Mouse (Mus musculus): ENCODE measurements around the gene Lbp.

Lbp gene

DNA sequence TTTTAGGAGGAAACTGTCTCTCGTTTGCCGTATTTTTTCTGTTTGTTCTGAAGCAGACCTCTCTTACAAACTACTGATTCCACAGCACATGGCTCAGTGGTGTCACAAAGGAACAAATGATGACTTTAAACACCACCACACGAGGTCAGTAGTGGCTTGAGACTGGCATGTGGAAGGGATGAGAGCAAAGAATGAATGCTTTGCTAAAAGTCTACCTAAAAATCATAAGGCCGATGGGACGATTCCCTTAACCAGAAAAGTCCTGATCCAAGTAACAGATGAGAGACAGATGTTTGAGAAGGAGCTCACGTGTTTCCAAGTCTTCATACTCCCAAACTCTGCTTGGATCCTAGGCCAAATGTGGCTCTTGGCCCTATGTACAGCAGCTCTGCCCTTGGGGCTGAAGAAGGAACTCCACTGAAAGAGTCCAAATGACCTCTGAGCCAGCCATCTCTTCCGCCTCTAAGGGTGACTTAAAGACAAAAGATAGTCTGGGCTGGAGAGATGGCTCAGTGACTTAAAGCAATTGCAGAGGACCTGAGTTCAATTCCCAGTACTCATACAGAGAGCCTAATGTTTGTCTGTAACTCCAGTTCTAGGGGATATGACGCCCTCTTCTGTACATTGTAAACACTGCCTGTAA lies 55.5 kb downstream of the Lbp start:
- no peak for DNase-seq (ENCODE audit: low spot score)

DNA sequence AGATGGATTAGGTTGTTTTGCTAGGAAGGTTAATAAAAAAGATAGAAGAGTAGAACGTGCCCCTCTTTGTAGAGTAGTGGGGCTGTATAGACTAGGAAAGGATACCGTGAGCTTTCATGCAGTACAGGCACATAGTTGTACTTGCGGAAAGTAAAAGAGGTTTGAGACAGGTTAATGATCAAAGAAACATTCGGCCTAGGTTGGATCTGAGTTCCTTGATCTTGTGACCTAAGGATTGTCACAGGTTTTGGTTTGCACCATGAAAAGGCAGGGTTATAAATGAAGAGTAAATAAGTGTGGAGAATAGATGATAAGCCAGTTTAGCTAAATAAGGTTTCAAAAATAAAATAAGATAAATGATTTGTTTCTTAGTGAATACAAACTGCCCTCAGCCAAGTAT lies 57.9 kb downstream of the Lbp start:
- no peak for DNase-seq (ENCODE audit: low spot score)

DNA sequence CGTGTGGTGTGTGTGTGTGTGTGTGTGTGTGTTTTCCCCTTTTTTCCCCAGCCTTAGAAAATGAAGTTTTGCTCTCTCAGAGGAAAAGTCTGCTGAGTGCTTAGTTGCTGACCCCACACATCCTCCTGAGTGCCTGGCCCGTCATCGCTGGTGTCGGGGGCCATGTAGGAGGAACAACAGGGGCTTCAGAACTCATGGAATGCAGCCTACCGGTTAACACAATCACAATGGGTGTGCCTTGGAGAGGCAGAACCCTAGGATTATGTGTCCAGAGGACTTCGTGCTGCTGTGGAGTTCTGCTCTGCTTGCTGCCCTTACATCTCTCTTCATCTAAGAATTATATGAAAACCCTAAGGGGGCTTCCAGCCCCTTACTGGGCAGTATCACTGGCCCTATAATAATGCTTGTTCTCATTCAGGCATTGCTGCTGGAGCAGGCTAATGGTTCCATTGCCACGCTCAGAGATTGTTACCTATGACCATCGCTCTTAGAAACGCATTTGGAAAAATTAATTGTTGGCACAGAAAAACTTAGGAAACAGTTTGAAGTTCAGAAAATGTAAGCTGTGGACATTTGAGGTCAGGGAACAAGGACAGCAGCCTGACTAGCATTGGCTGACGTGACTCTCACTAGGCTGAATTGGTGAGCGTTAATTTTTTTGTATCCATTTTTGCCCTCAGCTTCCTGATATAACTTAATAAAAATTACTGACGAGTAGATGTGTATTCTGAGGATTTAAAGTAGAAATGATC lies 59.0 kb downstream of the Lbp start:
- no peak for DNase-seq (ENCODE audit: low spot score)

DNA sequence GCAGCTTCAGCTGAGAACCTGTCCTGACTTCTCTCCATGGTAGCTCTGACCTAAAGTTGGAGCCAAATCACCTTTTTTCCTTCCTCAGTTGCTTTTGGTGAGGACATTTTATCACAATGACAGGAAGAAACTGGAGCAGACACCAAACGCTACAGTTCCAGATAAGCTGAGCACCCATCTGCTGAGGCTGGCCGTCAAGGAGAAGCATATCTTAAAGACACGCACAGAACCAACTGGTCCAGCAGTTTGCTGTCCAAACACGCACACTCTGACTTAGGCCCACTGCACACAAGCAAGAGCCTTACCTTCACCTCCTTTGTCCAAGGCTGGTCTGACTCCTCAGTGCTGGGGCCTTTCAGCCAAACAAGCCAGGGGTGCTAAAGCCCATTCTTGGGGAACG lies 61.4 kb downstream of the Lbp start:
- DNase-seq (ENCODE audit: low spot score) = no peak

DNA sequence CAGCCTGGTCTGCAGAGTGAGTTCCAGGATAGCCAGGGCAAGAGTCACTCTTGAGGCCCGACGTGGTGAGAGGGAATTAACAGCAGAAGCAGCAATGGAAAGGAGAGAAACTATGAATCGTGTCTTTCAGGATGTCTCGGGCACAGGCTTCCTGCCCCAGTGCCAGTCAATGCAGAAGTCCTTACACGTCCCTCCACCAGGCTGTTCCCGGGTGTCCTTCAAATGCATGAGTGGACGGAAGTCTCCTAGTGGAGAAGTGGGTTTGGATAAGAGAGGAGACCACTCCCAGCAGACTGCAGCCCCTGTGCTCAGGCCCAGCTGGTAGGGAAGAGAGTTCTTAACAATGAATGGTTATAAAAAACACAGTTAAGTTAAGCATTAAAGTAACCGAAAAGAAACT lies 62.0 kb downstream of the Lbp start:
- no peak for DNase-seq (ENCODE audit: low spot score)

DNA sequence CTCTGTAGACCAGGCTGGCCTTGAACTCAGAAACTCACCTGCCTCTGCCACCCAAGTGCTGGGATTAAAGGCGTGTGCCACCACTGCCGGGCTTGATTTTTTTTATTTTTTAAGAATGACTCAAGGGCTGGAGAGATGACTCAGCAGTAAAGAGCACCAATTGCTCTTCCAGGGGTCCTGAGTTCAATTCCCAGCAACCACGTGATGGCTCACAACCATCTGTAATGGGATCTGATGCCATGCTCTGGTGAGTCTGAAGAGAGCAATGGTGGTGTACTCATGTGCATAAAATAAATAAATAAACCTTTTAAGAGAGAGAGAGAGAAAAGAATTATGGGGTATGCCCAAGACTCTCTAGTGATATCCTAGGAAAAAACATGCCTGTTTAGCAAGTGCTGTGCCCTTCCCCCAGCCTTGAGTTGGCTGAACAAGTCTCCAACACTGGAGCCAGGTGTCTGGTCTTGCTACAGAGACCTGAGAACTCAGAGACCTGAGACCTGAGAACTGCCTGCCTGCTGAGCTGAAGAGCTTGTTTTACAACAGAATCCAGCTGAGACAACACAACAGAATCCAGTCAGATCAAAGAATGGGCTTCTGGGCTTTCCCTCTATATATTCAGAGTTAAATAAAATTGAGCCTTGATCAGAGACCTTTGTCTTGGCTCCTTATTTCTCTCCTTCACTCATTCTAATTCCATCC lies 63.3 kb downstream of the Lbp start:
- DNase-seq (ENCODE audit: low spot score) = no peak

DNA sequence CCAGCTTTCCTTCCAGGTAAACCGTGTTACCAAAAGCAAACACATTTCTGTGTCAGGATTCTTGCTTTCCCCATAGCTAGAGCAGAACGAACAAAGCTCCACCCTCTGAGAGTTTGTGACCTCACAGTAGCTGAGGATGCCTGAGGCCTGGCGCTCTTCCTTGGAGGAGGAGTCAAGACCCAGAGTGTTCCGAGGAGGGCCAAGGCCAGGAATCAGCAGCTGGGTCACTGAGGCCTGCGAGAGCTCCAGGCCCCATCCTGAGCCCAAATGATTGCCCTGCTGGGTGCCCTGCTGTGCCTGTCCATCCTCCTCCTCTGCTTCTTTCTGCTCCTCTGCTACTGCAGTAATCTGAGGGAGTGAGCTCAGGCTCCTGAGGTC lies 63.9 kb downstream of the Lbp start:
- DNase-seq (ENCODE audit: low spot score) = no peak

DNA sequence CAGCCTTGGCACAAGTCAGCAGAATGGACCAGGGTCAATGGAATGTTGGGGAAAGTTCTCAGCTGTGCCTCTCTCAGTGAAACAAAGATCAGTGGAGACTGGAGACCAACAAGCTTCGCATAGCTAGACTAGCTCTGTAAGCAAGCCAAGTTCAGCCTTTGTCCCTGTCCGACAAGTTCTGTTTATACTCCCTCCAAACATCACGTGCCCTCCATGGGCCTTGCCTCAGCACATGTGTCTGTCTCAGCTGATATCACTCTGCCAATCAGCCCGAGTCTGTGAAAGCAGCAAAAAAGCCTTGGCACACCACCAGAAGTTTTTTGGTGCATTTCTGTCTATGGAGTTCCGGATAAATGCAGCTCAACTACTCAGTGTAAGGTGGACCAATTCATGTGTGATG lies 66.8 kb downstream of the Lbp start:
- DNase-seq (ENCODE audit: low spot score) = no peak

DNA sequence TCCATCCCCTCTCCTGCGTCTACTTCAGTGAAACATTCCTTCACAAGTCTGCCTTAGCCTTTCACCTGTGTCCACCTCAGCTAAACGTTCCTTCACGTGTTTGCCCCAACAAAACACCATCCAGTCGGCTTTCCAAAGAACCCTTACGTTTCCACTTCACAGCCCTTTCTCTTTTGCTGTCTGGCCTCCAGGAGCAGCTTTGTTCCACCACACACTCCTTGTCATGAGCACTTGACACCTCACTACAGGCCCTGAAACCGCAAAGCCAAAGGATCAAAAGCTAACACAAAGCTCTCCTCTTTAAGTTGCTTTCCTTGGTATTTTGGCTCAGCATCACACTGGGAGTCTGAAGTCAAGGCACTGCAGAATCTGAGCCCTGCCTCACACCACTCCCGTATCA lies 67.2 kb downstream of the Lbp start:
- no peak for DNase-seq (ENCODE audit: low spot score)

DNA sequence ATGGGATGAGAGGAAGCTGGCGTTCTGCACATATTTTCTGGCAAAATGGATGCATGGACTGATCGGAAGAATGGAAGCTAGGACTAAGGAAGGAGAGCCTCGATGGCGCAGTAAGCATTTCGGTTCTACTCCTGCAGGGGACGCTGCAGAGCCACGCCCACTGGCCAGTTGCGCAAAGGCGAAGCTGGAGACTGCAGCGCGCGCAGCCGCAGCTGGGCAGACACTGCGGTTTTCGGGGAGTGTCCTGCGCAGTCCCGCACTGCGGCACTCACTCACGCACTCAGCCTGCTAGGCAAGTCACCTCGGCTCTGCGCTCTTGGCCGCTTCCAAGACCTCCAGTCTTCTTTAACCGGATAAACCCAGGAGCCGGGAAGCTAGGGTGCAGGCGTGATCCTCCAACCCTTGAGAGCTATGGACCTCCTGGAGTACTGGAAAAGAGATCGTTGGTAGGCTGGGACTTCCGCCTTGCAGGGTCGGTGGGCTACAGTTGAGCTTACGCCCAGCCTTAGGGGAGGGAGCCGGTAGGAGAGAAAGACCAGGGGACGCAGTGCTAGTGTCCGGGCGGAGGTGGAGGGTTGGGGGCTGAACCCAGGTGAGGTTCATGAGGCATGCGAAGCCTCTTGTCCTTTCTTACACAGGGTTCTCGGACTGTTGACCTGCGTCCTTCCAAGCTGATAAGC lies 69.3 kb downstream of the Lbp start, which contains the start of gene Snhg11:
TSS of gene Snhg11 (plus strand) at position 196 of the 680 bp plus-strand sequence.
- no peak for DNase-seq (ENCODE audit: low spot score)

DNA sequence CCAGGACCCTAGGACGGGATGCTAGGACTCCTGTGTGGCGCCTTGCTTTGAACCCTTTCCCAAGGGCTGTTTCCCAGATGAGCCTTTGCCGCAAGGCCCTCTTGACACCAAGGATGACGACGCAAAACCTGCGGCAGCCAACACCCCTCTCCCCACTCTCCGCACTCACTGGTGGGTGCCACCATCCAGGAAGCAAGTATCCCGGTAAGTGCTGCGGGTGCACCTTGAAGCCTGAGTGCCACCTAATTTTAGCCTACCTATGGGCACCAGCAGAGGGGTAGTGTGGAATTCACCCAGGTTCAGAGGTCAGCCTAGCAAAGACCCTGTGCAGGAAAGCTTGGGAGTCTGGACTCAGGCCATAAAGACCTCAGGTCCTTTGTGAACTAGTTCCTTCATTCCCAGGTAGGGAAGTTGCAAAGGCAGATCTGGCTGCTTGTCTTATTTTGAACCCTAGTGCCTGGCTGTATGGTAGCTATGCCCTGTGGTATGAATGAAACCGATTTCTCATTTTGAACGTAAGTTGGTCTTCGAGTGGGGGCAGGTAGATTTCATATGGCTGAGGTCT lies 69.9 kb downstream of the Lbp start:
- no peak for DNase-seq (ENCODE audit: low spot score)

DNA sequence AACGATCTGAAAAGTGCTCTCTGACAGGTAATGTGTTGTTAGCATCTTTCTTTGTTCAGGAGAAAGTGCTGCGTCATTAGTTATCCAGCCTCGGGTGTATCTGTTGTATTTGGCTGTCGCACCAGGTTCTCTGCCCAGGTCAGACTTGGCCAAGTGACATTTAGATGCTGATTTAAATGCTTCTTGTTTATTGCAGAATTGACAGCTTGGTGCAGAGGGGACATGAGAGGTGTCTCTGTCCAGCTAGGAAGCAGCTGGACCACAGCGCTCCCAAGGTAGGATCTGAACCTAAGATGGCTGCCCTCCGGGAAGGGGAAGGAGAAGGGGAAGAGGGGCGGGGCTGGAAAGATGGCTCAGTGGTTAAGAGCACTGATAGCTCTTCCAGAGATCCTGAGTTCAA lies 70.5 kb downstream of the Lbp start:
- DNase-seq (ENCODE audit: low spot score) = no peak

DNA sequence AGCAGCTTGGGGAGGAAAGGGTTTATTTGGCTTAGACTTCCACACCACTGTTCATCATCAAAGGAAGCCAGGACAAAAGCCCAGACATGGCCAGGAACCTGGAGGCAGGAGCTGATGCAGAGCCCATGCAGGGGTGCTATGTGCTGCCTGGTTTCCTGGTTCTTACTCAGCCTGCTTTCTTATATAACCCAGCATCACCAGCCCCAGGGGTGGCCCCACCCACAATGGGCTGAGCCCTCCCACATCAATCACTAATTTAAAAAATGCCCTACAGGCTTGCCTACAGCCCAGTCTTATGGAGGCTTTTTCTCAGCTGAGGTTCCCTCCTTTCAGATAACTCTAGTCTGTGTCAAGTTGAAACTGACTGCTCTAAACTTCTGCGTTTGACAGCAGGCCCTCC lies 71.5 kb downstream of the Lbp start:
- no peak for DNase-seq (ENCODE audit: low spot score)

DNA sequence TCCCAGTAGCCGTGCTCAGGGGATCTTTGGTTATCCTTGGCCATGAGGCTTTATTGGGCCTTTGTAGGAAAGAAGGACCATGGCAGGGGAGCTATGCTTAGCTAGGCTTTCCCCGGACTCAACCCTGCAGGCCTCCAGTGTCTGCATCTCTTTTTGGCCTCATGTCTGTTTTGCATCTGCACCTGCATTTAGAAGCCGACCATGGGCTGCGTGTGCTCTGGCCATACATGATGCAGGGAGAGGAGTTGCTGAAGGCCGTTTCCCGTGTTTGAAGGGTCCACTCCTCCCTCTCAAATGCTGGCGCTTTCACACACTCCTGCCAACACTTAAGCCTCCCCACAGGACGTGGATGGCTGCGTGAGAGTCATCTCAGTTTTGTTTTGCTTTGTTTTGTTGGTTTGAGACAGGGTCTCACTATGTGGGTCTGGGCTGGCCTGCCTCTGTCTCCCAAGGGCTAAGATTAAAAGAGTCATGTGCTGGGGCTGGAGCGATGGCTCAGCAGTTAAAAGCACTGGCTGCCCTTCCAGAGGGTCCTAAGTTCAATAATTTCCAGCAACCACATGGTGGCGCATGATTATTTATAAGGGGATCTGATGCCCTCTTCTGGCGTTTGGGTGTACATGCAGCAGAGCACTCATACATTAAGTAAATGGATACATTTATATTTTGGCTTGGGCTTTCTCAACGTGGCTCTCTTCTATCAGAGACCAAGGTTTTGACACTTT lies 73.2 kb downstream of the Lbp start:
- DNase-seq (ENCODE audit: low spot score) = peak; percentile 89

Measured in MN1 (cell line).